Mouse (Mus musculus): ENCODE results near the gene Ilk. TPM values are rescaled to one million over a fixed set of nuclear protein-coding genes. Genes with fewer than 3 reads are reported as not detected.

Gene Ilk
- polyA plus RNA-seq (2015; fragmentation: Nextera tagmentation; extraction: Ambion mirVana): 173 and 178 TPM in 2 replicates

- no peaks in the 10 kb centered on the region for H3K4me1 ChIP-seq (replicated peaks; ENCODE audit: control insufficient read depth, insufficient read depth, low read length)
- peak within 1 kb of the TSS; percentile 92 for H3K4me2 ChIP-seq (replicated peaks; ENCODE audit: low read depth)
- no peak for TF ChIP-seq CTCF (IDR thresholded peaks at IDR 0.05; ENCODE audit: low read depth)
- H3K9ac ChIP-seq (ENCODE audit: low read depth, low read length): peak within 1 kb of the TSS; percentile 89
- H3K9me3 ChIP-seq (ENCODE audit: control insufficient read depth): no peaks in the 10 kb centered on the region
- peaks cover 46% of the 10 kb centered on the region for H3K36me3 ChIP-seq (ENCODE audit: control insufficient read depth, insufficient read depth)
- under 1% methylated on average over 59 of the region's 62 CpGs for WGBS
- peak within 1 kb of the TSS; percentile 93 for H3K4me3 ChIP-seq (ENCODE audit: low read depth, low read length)
- ATAC-seq: peak; percentile 99
- no peaks in the 10 kb centered on the region for H3K27me3 ChIP-seq (replicated peaks; ENCODE audit: control insufficient read depth, insufficient read depth, low read length)
- peak within 1 kb of the TSS; percentile 87 for H3K27ac ChIP-seq (ENCODE audit: low read depth, low read length)
These were observed at the start of gene Ilk for GRCm38 (mm10) chr7:105736264-105736901. TSS of gene Ilk (plus strand) at chr7:105736592.

GRCm38 (mm10) chr7:105690875-105691274 lies 45.5 kb upstream of the Ilk start:
- Histone ChIP-seq H3K27me3 (replicated peaks; ENCODE audit: control insufficient read depth, insufficient read depth, low read length) (no peaks in the 10 kb centered on the region), H3K9me3 (ENCODE audit: control insufficient read depth) (no peaks in the 10 kb centered on the region), H3K4me2 (replicated peaks; ENCODE audit: low read depth) (no peak overlapping the region), H3K36me3 (ENCODE audit: control insufficient read depth, insufficient read depth) (no peaks in the 10 kb centered on the region), H3K9ac (ENCODE audit: low read depth, low read length) (no peak overlapping the region), H3K4me1 (replicated peaks; ENCODE audit: control insufficient read depth, insufficient read depth, low read length) (no peaks in the 10 kb centered on the region), H3K4me3 (ENCODE audit: low read depth, low read length) (no peak overlapping the region), H3K27ac (ENCODE audit: low read depth, low read length) (no peak overlapping the region)
- WGBS: 78% methylated on average over 1 of the region's 1 CpGs
- no peak for ATAC-seq
- no peak for TF ChIP-seq CTCF (IDR thresholded peaks at IDR 0.05; ENCODE audit: low read depth)

- 90% methylated on average over 16 of the region's 16 CpGs for WGBS
- no peak for ATAC-seq
These were observed 33.2 kb upstream of the Ilk start for GRCm38 (mm10) chr7:105703184-105703583.

DNA sequence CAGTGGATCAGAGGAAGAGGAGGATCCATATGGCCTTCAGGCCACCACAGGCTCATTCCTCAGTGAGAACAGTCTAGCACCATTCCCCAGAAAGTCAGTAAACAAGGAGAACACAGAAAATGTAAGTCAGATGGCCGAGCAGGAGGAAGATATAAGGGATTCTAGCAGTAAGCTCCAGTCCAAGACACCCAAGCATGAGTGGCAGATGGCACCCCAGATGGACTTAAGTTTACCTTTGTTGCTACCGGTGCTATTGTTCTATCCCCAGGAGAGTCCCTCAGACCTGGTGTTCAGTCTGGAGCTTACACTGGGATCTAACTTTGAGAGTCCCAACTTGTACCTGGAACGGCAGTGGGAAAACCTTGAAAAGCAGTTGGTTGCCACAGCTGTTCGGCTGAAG lies 32.6 kb upstream of the Ilk start:
- no peak overlapping the region for H3K4me3 ChIP-seq (ENCODE audit: low read depth, low read length)

More at GRCm38 (mm10) chr7:105703184-105703583, 33.2 kb upstream of the Ilk start:
- H3K27ac ChIP-seq (ENCODE audit: low read depth, low read length): no peak overlapping the region
- H3K4me2 ChIP-seq (replicated peaks; ENCODE audit: low read depth): no peak overlapping the region
- no peaks in the 10 kb centered on the region for H3K4me1 ChIP-seq (replicated peaks; ENCODE audit: control insufficient read depth, insufficient read depth, low read length)
- no peak overlapping the region for H3K9ac ChIP-seq (ENCODE audit: low read depth, low read length)
- H3K9me3 ChIP-seq (ENCODE audit: control insufficient read depth): no peaks in the 10 kb centered on the region
- H3K36me3 ChIP-seq (ENCODE audit: control insufficient read depth, insufficient read depth): no peaks in the 10 kb centered on the region
- no peak overlapping the region for H3K4me3 ChIP-seq (ENCODE audit: low read depth, low read length)
- H3K27me3 ChIP-seq (replicated peaks; ENCODE audit: control insufficient read depth, insufficient read depth, low read length): no peaks in the 10 kb centered on the region
- no peak for TF ChIP-seq CTCF (IDR thresholded peaks at IDR 0.05; ENCODE audit: low read depth)

GRCm38 (mm10) chr7:105708733-105709132 lies 27.7 kb upstream of the Ilk start:
- Histone ChIP-seq H3K4me3 (ENCODE audit: low read depth, low read length) (no peak overlapping the region), H3K36me3 (ENCODE audit: control insufficient read depth, insufficient read depth) (no peaks in the 10 kb centered on the region), H3K27me3 (replicated peaks; ENCODE audit: control insufficient read depth, insufficient read depth, low read length) (no peaks in the 10 kb centered on the region), H3K4me2 (replicated peaks; ENCODE audit: low read depth) (no peak overlapping the region), H3K9me3 (ENCODE audit: control insufficient read depth) (no peaks in the 10 kb centered on the region), H3K4me1 (replicated peaks; ENCODE audit: control insufficient read depth, insufficient read depth, low read length) (no peaks in the 10 kb centered on the region), H3K9ac (ENCODE audit: low read depth, low read length) (no peak overlapping the region), H3K27ac (ENCODE audit: low read depth, low read length) (no peak overlapping the region)
- WGBS: 88% methylated on average over 5 of the region's 5 CpGs
- no peak for TF ChIP-seq CTCF (IDR thresholded peaks at IDR 0.05; ENCODE audit: low read depth)
- ATAC-seq: no peak

More for the DNA sequence above, 32.6 kb upstream of the Ilk start:
- no peak overlapping the region for H3K27ac ChIP-seq (ENCODE audit: low read depth, low read length)
- WGBS: 85% methylated on average over 4 of the region's 4 CpGs
- no peaks in the 10 kb centered on the region for H3K9me3 ChIP-seq (ENCODE audit: control insufficient read depth)
- H3K36me3 ChIP-seq (ENCODE audit: control insufficient read depth, insufficient read depth): no peaks in the 10 kb centered on the region
- no peaks in the 10 kb centered on the region for H3K27me3 ChIP-seq (replicated peaks; ENCODE audit: control insufficient read depth, insufficient read depth, low read length)
- no peak for ATAC-seq
- H3K4me2 ChIP-seq (replicated peaks; ENCODE audit: low read depth): no peak overlapping the region
- no peak for TF ChIP-seq CTCF (IDR thresholded peaks at IDR 0.05; ENCODE audit: low read depth)
- H3K4me1 ChIP-seq (replicated peaks; ENCODE audit: control insufficient read depth, insufficient read depth, low read length): no peaks in the 10 kb centered on the region
- H3K9ac ChIP-seq (ENCODE audit: low read depth, low read length): no peak overlapping the region

- ATAC-seq: no peak
- no peaks in the 10 kb centered on the region for H3K4me1 ChIP-seq (replicated peaks; ENCODE audit: control insufficient read depth, insufficient read depth, low read length)
- 69% methylated on average over 3 of the region's 3 CpGs for WGBS
- TF ChIP-seq CTCF (IDR thresholded peaks at IDR 0.05; ENCODE audit: low read depth): peak; percentile 32; the same call in 1 of the 2 replicates
- H3K4me2 ChIP-seq (replicated peaks; ENCODE audit: low read depth): no peak overlapping the region
- H3K36me3 ChIP-seq (ENCODE audit: control insufficient read depth, insufficient read depth): no peaks in the 10 kb centered on the region
- no peaks in the 10 kb centered on the region for H3K27me3 ChIP-seq (replicated peaks; ENCODE audit: control insufficient read depth, insufficient read depth, low read length)
- H3K27ac ChIP-seq (ENCODE audit: low read depth, low read length): no peak overlapping the region
- no peak overlapping the region for H3K4me3 ChIP-seq (ENCODE audit: low read depth, low read length)
- H3K9me3 ChIP-seq (ENCODE audit: control insufficient read depth): no peaks in the 10 kb centered on the region
- H3K9ac ChIP-seq (ENCODE audit: low read depth, low read length): no peak overlapping the region
These were observed 21.0 kb upstream of the Ilk start for GRCm38 (mm10) chr7:105715366-105715765.

All from intestine, postnatal 0 days (tissue).